Mouse (Mus musculus) heart, postnatal 25 days (tissue): ENCODE results near the gene Tsc22d4. TPM values are rescaled to one million over a fixed set of nuclear protein-coding genes. Genes with fewer than 3 reads are reported as not detected.
A peak's percentile ranks its signal among the peaks of the same experiment; 100 is the strongest.
"Not testable (repeated sequence)": the region's sequence is repeated elsewhere in the genome, so short reads cannot be mapped to it uniquely, and the experiment has no call there.

Source experiments
- DNase-seq: peaks from one replicate; pipeline ENCODE4 v3.0.0; 2022; ENCODE audit warnings: low spot score
- intact Hi-C: fragments of 180-260 bp; cut with DNase I; formaldehyde crosslinking; loops from one replicate; pipeline ENCODE4 v1.15.1; 2025
- total RNA-seq, 2 experiments: library from RNA; stranded (reverse); gene quantifications; 2 replicates each; pipeline ENCODE4 v1.2.3; 2021

Gene Tsc22d4
- total RNA-seq, 2 experiments from 2014 or later = 282 to 288 TPM

DNA sequence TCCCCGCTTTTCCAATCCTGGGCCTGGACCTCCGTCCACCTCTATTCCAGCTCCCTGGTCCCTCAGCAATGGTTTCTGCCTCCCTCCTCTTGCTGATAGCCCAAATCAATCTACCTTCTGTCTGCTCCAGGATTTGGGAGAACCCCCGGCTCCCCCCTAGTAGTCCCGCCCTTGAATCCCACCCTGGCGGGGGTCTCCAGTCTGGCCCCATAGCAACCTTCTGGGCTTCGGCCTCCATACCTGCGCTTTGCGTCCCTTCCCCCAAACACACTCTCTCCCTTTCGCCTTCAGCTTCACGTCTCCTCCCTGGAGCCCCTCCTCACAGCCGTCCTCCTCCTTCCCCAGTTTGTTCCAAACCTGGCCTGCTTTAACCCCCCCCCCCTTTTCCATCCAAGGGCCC, 5.0 kb upstream of the Tsc22d4 start:
- no peak for DNase-seq

GRCm38 (mm10) chr5:137741023-137741931, 4.3 kb upstream of the Tsc22d4 start, which contains the start of gene Nyap1:
Nyap1 (minus strand) TSS chr5:137741607.
- DNase-seq = peak; percentile 42
- intact Hi-C loops = no loop called here

More for the DNA sequence above, 5.0 kb upstream of the Tsc22d4 start:
- intact Hi-C loops = no loop called here

GRCm38 (mm10) chr5:137742048-137742447, 3.5 kb upstream of the Tsc22d4 start:
- no peak for DNase-seq
- intact Hi-C loops = no loop called here

GRCm38 (mm10) chr5:137742836-137743235, 2.7 kb upstream of the Tsc22d4 start:
- intact Hi-C loops = no loop called here

DNA sequence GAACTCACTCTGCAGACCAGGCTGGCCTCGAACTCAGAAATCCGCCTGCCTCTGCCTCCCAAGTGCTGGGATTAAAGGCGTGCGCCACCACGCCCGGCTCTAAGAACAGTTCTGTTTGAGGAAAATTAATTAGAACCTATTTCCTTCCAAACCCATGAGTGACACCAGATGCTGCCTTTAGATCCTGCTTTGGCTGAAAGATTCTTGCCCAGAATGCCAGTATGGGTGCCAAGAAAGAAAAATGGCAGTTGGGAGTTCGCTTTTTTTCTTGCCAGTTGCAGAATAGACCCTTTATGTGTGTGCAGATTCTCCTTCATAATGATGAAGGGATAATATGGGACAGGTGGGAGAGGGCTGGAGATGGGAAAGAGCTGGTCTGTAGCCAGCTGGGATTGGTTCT, 1.3 kb upstream of the Tsc22d4 start:
- no peak for DNase-seq
- intact Hi-C loops = no loop called here

More at GRCm38 (mm10) chr5:137742836-137743235, 2.7 kb upstream of the Tsc22d4 start:
- DNase-seq = no peak

GRCm38 (mm10) chr5:137746282-137746850, 836 bp downstream of the Tsc22d4 start:
- intact Hi-C loops = no loop called here
- peak; percentile 55 for DNase-seq

GRCm38 (mm10) chr5:137746851-137747325, 1.4 kb downstream of the Tsc22d4 start:
- DNase-seq = no peak
- intact Hi-C loops = no loop called here

DNA sequence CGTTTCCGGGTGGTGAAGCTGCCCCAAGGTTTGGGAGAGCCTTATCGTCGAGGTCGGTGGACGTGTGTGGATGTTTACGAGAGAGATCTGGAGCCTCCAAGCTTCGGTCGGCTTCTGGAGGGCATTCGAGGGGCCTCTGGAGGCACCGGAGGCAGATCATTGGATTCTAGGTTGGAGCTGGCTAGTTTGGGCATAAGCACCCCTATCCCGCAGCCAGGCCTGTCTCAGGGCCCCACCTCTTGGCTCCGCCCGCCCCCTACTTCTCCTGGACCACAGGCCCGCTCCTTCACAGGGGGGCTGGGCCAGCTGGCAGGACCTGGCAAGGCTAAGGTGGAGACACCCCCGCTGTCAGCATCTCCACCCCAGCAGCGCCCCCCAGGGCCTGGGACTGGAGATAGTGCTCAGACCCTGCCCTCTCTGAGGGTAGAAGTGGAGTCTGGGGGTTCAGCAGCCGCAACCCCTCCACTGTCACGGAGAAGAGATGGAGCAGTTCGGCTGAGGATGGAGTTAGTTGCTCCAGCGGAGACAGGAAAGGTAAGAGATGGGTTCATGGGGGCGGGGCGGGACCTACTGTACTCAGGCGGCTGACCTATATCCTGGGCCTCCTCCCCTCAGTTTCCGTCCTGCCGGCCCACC, 1.9 kb downstream of the Tsc22d4 start:
- DNase-seq = peak; percentile 51
- intact Hi-C loops = no loop called here

- DNase-seq = no peak
- intact Hi-C loops = no loop called here
These were observed 2.7 kb downstream of the Tsc22d4 start for GRCm38 (mm10) chr5:137748130-137748770.

DNA sequence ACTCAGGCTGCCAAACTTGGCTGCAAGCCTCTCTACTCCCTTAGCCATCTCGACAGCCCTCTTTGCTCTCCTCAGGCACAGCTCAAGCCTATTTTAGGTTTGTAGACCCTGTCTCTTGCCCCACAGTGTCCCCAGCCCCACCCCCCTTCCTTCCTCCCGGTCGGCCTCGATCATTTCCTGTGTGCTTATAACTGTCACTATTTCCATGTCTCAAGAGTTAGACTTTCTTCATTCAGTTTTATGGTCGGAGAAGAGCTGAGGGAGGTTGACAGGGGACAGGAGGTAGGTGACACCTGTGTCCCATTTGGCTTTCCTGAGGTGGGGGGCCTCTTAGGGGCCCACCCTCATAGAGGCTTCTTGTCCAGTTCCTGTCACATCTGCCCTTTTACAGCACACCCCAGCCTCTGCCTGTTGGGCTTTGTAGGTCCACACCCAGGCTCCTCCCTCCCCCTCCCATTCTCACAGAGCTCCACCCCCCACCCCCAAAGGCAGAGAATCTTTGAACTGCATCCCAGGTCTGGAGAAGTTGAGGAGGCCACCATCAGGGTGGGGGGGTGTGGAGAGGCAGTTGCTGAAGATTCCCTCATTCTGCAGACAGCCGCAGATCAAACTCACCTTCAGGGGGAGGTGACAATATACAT, 3.8 kb downstream of the Tsc22d4 start:
- intact Hi-C loops = no loop called here
- DNase-seq = no peak

DNA sequence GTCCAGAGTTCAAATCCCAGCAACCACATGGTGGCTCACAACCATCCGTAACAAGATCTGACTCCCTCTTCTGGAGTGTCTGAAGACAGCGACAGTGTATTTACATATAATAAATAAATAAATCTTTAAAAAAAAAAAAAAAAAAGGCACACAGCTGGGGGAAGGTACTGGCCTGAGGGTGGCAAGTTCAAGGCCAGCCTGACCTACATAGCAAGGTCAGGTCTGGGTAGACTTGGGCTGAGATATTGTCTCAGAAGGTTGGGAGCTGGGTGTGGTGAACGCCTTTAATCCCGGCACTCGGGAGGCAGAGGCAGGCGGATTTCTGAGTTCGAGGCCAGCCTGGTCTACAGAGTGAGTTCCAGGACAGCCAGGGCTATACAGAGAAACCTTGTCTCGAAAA, 4.7 kb downstream of the Tsc22d4 start:
- DNase-seq, intact Hi-C loops: not testable (repeated sequence)

DNA sequence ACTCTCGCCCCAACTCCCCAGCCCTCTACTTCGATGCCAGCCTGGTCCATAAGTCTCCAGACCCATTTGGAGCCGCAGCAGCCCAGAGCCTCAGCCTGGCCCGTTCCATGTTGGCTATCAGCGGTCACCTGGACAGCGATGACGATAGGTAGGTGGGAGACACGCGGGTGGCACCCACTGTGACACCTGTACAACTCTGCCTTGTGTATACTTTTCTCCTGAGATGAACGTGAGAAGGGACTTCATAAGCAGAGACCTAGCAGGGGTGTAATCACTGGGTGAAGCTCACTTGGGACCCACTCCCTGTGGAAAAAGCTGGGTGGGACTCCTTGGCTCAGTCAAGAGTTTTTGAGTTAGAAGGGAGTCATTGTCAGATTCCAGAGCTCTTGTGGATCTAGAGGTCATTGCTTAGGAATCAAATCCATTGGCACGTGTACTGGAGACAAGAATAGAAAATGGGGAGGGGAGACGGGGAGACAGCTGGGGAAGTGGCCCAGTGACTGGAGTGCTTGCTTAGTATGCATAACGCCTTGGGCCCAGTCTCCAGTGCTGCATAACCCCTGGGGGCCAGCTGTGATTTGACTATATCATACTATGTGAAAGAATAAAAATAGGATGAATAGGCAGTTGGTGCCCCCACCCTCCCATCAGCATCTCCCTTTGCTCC, 5.8 kb downstream of the Tsc22d4 start:
- intact Hi-C loops = no loop called here
- no peak for DNase-seq

DNA sequence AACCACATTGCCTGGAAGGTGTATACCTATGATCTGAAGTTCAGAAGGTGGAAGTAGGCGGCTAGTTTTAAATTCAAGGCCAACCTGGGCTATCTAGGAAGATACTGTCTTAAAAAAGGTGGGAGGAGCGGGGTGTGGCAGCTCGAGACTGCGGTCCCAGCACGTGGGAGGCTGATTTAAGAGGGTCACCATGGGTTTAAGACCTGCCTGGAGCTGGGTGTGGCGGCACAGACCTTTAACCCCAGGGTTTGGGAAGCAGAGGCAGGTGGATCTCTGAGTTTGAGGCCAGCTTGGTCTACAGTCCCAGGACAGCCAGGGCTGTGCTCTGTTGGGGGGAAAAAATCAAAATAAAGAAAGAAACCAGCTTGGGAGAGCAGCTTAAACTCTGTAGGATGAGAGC, 6.5 kb downstream of the Tsc22d4 start:
- intact Hi-C loops = no loop called here
- no peak for DNase-seq

DNA sequence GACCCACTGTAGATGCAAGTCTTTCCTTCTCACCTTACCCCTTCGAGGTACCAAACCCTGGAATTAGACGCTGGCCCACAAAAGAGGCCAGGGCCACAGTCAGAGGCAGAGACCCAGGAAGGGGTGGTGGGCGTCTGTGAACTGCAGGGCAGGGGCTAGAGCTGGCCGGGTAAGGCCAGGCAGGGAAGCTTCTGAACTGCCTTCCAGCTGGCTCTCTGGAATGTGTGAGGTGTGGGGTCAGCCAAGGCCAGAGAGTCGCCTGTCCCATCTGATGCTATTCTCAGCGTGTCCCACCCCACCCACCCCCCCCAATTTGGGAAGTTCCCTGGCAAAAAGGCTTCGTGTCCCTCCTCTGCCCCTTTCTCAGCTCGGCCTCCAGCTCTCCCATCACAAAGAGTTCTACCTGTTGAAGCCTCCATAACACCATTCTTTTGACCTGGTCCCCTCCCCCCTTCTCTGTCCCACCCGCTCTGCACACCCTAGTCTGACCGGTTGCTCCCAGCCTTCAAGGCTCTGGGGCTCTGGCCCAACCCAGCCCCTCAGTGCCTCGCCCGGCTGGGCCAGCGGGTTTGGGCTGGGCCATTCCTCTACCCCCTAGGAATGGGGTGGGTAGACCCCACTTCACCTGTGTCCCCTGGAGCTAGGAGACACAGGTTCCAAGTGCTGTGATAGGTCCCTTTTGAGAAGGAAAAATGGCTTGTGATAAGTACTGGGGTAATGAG, 7.7 kb downstream of the Tsc22d4 start:
- intact Hi-C loops = no loop called here
- DNase-seq = no peak

DNA sequence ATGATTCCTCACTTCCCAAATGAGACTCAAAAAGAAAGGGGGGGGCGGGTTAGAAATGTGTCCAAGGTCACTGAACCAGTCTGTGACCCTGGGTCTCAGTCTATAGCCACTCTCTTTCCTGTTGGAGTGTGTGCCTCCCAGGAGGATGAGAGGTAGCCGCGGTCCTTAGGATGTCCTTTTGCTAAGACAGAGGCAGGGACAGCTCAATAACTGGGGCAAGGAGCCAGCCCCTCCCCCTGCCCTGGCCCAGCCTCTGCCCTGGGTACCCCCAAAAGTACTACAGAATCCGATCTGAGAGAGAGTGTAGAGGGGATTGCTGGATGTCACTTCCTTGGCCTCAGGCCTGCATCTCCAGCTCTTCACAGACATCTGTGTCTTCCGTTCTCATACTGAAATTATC, 9.9 kb downstream of the Tsc22d4 start:
- no peak for DNase-seq
- intact Hi-C loops = loop anchor here (5.0 kb wide), 4 partner anchors 153 to 238 kb away; partner anchors contain the start of genes Epo, Gigyf1, Gnb2 and Mospd3

- intact Hi-C loops = loop anchor here (5.0 kb wide), 4 partner anchors 154 to 239 kb away; partner anchors contain the start of genes Epo, Gigyf1, Gnb2 and Mospd3
- DNase-seq = no peak
These were observed 10.6 kb downstream of the Tsc22d4 start for GRCm38 (mm10) chr5:137756106-137756505.

GRCm38 (mm10) chr5:137756882-137757661, 11.5 kb downstream of the Tsc22d4 start:
- intact Hi-C loops = loop anchor here (1.0 to 5.0 kb wide), 5 partner anchors 100 to 240 kb away; partner anchors contain the start of genes Epo, Gigyf1, Gnb2 and Mospd3

More at GRCm38 (mm10) chr5:137756882-137757661, 11.5 kb downstream of the Tsc22d4 start:
- DNase-seq = peak; percentile 69
